Mouse (Mus musculus) embryonic facial prominence, embryonic 11.5 days (tissue): Measurements from ENCODE around the gene Gtsf1l. TPM values are rescaled to one million over a fixed set of nuclear protein-coding genes. Genes with fewer than 3 reads are reported as not detected.
"Not testable (repeated sequence)": the region's sequence is repeated elsewhere in the genome, so short reads cannot be mapped to it uniquely, and the experiment has no call there.

Experiments used
- ATAC-seq: fragments of 200-750 bp; cut with Nextera tagmentation; replicated peaks from 2 replicates; pipeline ENCODE4 v1.8.0; 2017; ENCODE audit warnings: low read depth; ENCODE audit not compliant: insufficient number of reproducible peaks, low FRiP score, low TSS enrichment
- DNase-seq: peaks from one replicate; pipeline ENCODE4 v3.0.0-alpha.2; 2015; ENCODE audit warnings: low spot score
- H3K27ac ChIP-seq: fragments of 300-500 bp; sonication (generic); replicated peaks from 2 replicates; pipeline ENCODE4 v1.5.1; 2014; ENCODE audit warnings: mild to moderate bottlenecking, low read depth, low read length, control low read depth
- H3K27me3 ChIP-seq: fragments of 300-500 bp; sonication (generic); 2 replicates; pipeline ENCODE4 v1.6.1; 2014; ENCODE audit warnings: mild to moderate bottlenecking, low read length, moderate library complexity, mixed read lengths; ENCODE audit not compliant: control insufficient read depth, insufficient read depth
- H3K36me3 ChIP-seq: fragments of 300-500 bp; sonication (generic); replicated peaks from 2 replicates; pipeline ENCODE4 v1.6.1; 2014; ENCODE audit warnings: low read depth, mild to moderate bottlenecking, low read length, moderate library complexity, mixed read lengths; ENCODE audit not compliant: control insufficient read depth, insufficient read depth
- H3K4me1 ChIP-seq: fragments of 300-500 bp; sonication (generic); 2 replicates; pipeline ENCODE4 v1.6.1; 2014; ENCODE audit warnings: low read length, mixed read lengths; ENCODE audit not compliant: control insufficient read depth, insufficient read depth
- H3K4me2 ChIP-seq: fragments of 300-500 bp; sonication (generic); 2 replicates; pipeline ENCODE4 v1.6.1; 2014; ENCODE audit warnings: low read depth, mild to moderate bottlenecking, control low read depth, low read length, moderate library complexity
- H3K4me3 ChIP-seq: fragments of 300-500 bp; sonication (generic); 2 replicates; pipeline ENCODE4 v1.5.1; 2014; ENCODE audit warnings: low read depth, low read length, control low read depth
- H3K9ac ChIP-seq: fragments of 300-500 bp; sonication (generic); replicated peaks from 2 replicates; pipeline ENCODE4 v1.6.1; 2014; ENCODE audit warnings: mild to moderate bottlenecking, control low read depth, low read length
- H3K9me3 ChIP-seq: fragments of 300-500 bp; sonication (generic); replicated peaks from 2 replicates; pipeline ENCODE4 v1.6.1; 2016; ENCODE audit warnings: mild to moderate bottlenecking, low read length, inconsistent platforms, mixed read lengths; ENCODE audit not compliant: control insufficient read depth
- WGBS: fragments of 180-500 bp; shearing (Covaris S2); extraction: QIAGEN DNeasy Blood & Tissue Kit; methylation state at CpG from one replicate; pipeline ENCODE4 v1.1.7; 2014; 5-methylcytosine and 5-hydroxymethylcytosine counted together
- polyA plus RNA-seq: library from polyadenylated mRNA; unstranded; fragments of >200 nt; fragmentation: Nextera tagmentation; extraction: Ambion mirVana; gene quantifications from 2 replicates; pipeline ENCODE4 v1.2.1, GENCODE M21; 2014

Gtsf1l gene
- polyA plus RNA-seq, 1 experiment from 2014 or later, result not detected

- ATAC-seq, result no peak
Measured at GRCm38 (mm10) chr2:163070213-163070612, 17.4 kb downstream of the Gtsf1l start.

GRCm38 (mm10) chr2:163067233-163067632 lies 20.4 kb downstream of the Gtsf1l start:
- H3K36me3 ChIP-seq, result no peaks in the 10 kb centered on the region; the same call in 1 of the 2 replicates
- no peak overlapping the region for H3K9ac ChIP-seq
- ATAC-seq (no peak), DNase-seq (no peak)
- no peak overlapping the region for H3K4me3 ChIP-seq
- no peak overlapping the region for H3K27ac ChIP-seq
- no peaks in the 10 kb centered on the region for H3K27me3 ChIP-seq
- 87% methylated on average over 1 of the region's 1 CpGs for WGBS
- no peaks in the 10 kb centered on the region for H3K4me1 ChIP-seq
- H3K9me3 ChIP-seq, result no peaks in the 10 kb centered on the region
- H3K4me2 ChIP-seq, result no peak overlapping the region

More at GRCm38 (mm10) chr2:163070213-163070612, 17.4 kb downstream of the Gtsf1l start:
- H3K36me3 ChIP-seq, result no peaks in the 10 kb centered on the region
- no peak for DNase-seq
- H3K27ac ChIP-seq, result no peak overlapping the region
- no peaks in the 10 kb centered on the region for H3K9me3 ChIP-seq
- 89% methylated on average over 3 of the region's 3 CpGs for WGBS
- H3K4me3 ChIP-seq, result no peak overlapping the region
- no peaks in the 10 kb centered on the region for H3K27me3 ChIP-seq
- H3K9ac ChIP-seq, result no peak overlapping the region
- H3K4me2 ChIP-seq, result no peak overlapping the region
- H3K4me1 ChIP-seq, result no peaks in the 10 kb centered on the region

GRCm38 (mm10) chr2:163066326-163066725 lies 21.3 kb downstream of the Gtsf1l start:
- WGBS, result 97% methylated on average over 6 of the region's 6 CpGs
- no peak overlapping the region for H3K9ac ChIP-seq
- H3K4me2 ChIP-seq, result no peak overlapping the region
- no peaks in the 10 kb centered on the region for H3K4me1 ChIP-seq
- ATAC-seq (no peak), DNase-seq (no peak)
- no peak overlapping the region for H3K4me3 ChIP-seq
- H3K27me3 ChIP-seq, result no peaks in the 10 kb centered on the region
- no peak overlapping the region for H3K27ac ChIP-seq
- no peaks in the 10 kb centered on the region; the same call in 1 of the 2 replicates for H3K36me3 ChIP-seq
- H3K9me3 ChIP-seq, result no peaks in the 10 kb centered on the region

- WGBS, result 77% methylated on average over 6 of the region's 6 CpGs
- no peak for DNase-seq
- H3K4me1 ChIP-seq, result no peaks in the 10 kb centered on the region
- no peaks in the 10 kb centered on the region for H3K9me3 ChIP-seq
- ATAC-seq, result no peak
- no peaks in the 10 kb centered on the region; the same call in 1 of the 2 replicates for H3K36me3 ChIP-seq
- H3K4me3 ChIP-seq, result no peak overlapping the region
- H3K27me3 ChIP-seq, result no peaks in the 10 kb centered on the region
- no peak overlapping the region for H3K27ac ChIP-seq
- H3K9ac ChIP-seq, result no peak overlapping the region
- H3K4me2 ChIP-seq, result no peak overlapping the region
Measured at GRCm38 (mm10) chr2:163062119-163062508, 25.5 kb downstream of the Gtsf1l start.

- H3K36me3 ChIP-seq, result no peaks in the 10 kb centered on the region; the same call in 1 of the 2 replicates
- H3K4me2 ChIP-seq, result no peak overlapping the region
- ATAC-seq, result no peak
- no peak overlapping the region for H3K9ac ChIP-seq
- 80% methylated on average over 8 of the region's 8 CpGs for WGBS
- no peaks in the 10 kb centered on the region for H3K27me3 ChIP-seq
- no peak overlapping the region for H3K4me3 ChIP-seq
- no peak overlapping the region for H3K27ac ChIP-seq
- H3K9me3 ChIP-seq, result no peaks in the 10 kb centered on the region
- DNase-seq, result no peak
- no peaks in the 10 kb centered on the region for H3K4me1 ChIP-seq
Measured at GRCm38 (mm10) chr2:163061203-163062118, 26.2 kb downstream of the Gtsf1l start.

GRCm38 (mm10) chr2:163060630-163061029 lies 27.0 kb downstream of the Gtsf1l start:
- Histone ChIP-seq H3K9ac (no peak overlapping the region), H3K4me2 (no peak overlapping the region), H3K27me3 (no peaks in the 10 kb centered on the region), H3K4me3 (no peak overlapping the region), H3K27ac (no peak overlapping the region), H3K36me3 (no peaks in the 10 kb centered on the region; the same call in 1 of the 2 replicates), H3K4me1 (no peaks in the 10 kb centered on the region; the same call in 1 of the 2 replicates), H3K9me3 (no peaks in the 10 kb centered on the region)
- ATAC-seq, result no peak
- WGBS, result 74% methylated on average over 6 of the region's 6 CpGs
- DNase-seq, result no peak

GRCm38 (mm10) chr2:163058981-163059380 lies 28.7 kb downstream of the Gtsf1l start:
- ATAC-seq, H3K36me3 ChIP-seq, H3K4me2 ChIP-seq, H3K9me3 ChIP-seq, DNase-seq, H3K4me3 ChIP-seq, H3K4me1 ChIP-seq, H3K27ac ChIP-seq, H3K9ac ChIP-seq, H3K27me3 ChIP-seq: not testable (repeated sequence)
- 92% methylated on average over 6 of the region's 7 CpGs for WGBS

GRCm38 (mm10) chr2:163056584-163056983 lies 31.1 kb downstream of the Gtsf1l start:
- DNase-seq (no peak), ATAC-seq (no peak)
- Histone ChIP-seq H3K4me1 (no peaks in the 10 kb centered on the region; the same call in 1 of the 2 replicates), H3K9me3 (no peaks in the 10 kb centered on the region), H3K4me3 (no peak overlapping the region), H3K36me3 (no peaks in the 10 kb centered on the region), H3K9ac (no peak overlapping the region), H3K4me2 (no peak overlapping the region), H3K27ac (no peak overlapping the region), H3K27me3 (no peaks in the 10 kb centered on the region; the same call in 1 of the 2 replicates)
- WGBS, result 90% methylated on average over 9 of the region's 9 CpGs
